Mouse (Mus musculus) embryonic facial prominence, embryonic 10.5 days (tissue): ENCODE data around the gene Ntrk2. TPM values are rescaled to one million over a fixed set of nuclear protein-coding genes. Genes with fewer than 3 reads are reported as not detected.
A peak's percentile ranks its signal among the peaks of the same experiment; 100 is the strongest.
"Not testable (repeated sequence)": the region's sequence is repeated elsewhere in the genome, so short reads cannot be mapped to it uniquely, and the experiment has no call there.

Experiments
- DNase-seq: peaks from one replicate; pipeline ENCODE4 v3.0.0-alpha.2; 2017; ENCODE audit warnings: low spot score
- H3K27ac ChIP-seq: fragments of 300-500 bp; sonication (generic); replicated peaks from 2 replicates; pipeline ENCODE4 v1.5.1; 2016; ENCODE audit warnings: mild to moderate bottlenecking
- H3K27me3 ChIP-seq: fragments of 300-500 bp; sonication (generic); replicated peaks from 2 replicates; pipeline ENCODE4 v1.6.1; 2016; ENCODE audit warnings: low read depth, mild to moderate bottlenecking; ENCODE audit not compliant: poor library complexity, severe bottlenecking
- H3K36me3 ChIP-seq: fragments of 300-500 bp; sonication (generic); replicated peaks from 2 replicates; pipeline ENCODE4 v1.6.1; 2016; ENCODE audit warnings: mild to moderate bottlenecking, moderate library complexity
- H3K4me1 ChIP-seq: fragments of 300-500 bp; sonication (generic); 2 replicates; pipeline ENCODE4 v1.6.1; 2016
- H3K4me3 ChIP-seq: fragments of 300-500 bp; sonication (generic); 2 replicates; pipeline ENCODE4 v1.5.1; 2016; ENCODE audit warnings: mild to moderate bottlenecking, moderate library complexity
- H3K9me3 ChIP-seq: fragments of 300-500 bp; sonication (generic); 2 replicates; pipeline ENCODE4 v1.6.1; 2016; ENCODE audit warnings: mild to moderate bottlenecking
- WGBS: fragments of 180-500 bp; shearing (Covaris S2); methylation state at CpG from one replicate; pipeline ENCODE4 v1.1.7; 2016; 5-methylcytosine and 5-hydroxymethylcytosine counted together
- polyA plus RNA-seq: library from polyadenylated mRNA; unstranded; fragments of >200 nt; fragmentation: Nextera tagmentation; extraction: Ambion mirVana; gene quantifications from 2 replicates; pipeline ENCODE4 v1.2.1, GENCODE M21; 2016

Ntrk2 gene
- polyA plus RNA-seq, 1 experiment from 2014 or later = 11.5 TPM

DNA sequence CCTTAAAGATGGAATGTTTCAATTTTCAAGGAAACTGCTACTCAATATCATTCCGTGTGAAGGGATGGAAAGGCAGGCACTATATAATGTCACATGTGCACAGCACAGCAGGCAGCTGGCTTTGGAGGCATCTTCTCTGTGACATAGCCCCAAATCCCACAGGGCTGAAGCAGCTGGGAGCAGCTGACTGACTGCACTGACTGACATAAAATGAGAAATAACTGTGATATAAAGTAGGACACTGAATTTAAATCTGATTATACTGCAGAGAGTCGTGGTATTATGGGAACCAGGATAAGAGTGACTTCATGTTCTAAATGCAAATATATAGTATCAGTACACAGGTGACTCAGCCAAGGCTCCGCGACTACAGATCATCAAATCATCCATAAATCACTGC, 282.6 kb downstream of the Ntrk2 start:
- Histone ChIP-seq H3K27me3 (peaks cover 34% of the 10 kb centered on the region), H3K4me1 (peaks cover 26% of the 10 kb centered on the region), H3K9me3 (no peaks in the 10 kb centered on the region), H3K36me3 (no peaks in the 10 kb centered on the region), H3K4me3 (no peak overlapping the region), H3K27ac (no peak overlapping the region)
- WGBS = 84% methylated on average over 4 of the region's 4 CpGs
- no peak for DNase-seq

DNA sequence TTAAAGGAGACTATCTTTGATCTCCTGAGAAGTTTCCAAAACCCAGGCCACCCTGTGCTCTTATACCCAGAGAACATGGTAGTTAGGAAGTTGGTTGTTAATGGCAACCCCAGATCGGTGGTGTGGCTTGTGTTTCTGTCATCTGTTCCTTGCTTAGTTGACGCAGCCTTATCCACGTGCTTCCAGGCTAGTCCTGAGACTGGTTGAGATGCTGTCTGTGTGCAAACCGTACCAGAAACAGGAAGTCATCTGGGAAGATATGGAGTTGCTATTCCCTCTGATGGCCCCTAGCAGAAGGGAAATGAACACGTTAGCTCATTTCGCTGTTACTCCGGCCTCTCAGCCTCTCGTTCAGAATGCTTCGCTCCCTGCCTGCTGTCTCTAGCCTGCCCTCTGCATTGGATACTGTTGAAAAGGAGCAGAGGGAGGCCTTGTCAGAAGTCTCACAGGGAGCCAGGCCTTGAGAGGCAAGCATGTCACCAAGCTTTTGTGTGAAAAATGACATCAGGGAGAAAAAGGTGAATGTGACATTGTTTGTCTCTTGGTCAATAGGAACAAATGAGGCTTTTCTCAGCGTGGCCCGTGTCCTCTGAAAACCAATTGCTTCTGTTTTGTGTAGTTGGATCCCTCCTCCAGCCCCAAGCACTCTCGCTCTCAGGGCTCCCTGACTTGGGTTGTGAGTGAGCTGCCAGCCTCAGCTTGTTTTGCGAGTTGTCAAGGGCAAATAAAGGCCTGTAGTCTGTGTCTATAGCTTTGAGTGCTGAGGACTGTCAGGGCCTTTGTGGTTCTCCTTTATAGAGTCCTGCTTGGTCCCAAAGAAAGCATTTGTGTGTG, 285.0 kb downstream of the Ntrk2 start:
- Histone ChIP-seq H3K27ac (peak overlapping the region; percentile 44; the same call in 1 of the 2 replicates), H3K27me3 (peaks cover 45% of the 10 kb centered on the region), H3K4me3 (no peak overlapping the region), H3K9me3 (no peaks in the 10 kb centered on the region), H3K4me1 (peaks cover 38% of the 10 kb centered on the region), H3K36me3 (no peaks in the 10 kb centered on the region)
- 43% methylated on average over 13 of the region's 13 CpGs for WGBS
- peak; percentile 36 for DNase-seq

DNA sequence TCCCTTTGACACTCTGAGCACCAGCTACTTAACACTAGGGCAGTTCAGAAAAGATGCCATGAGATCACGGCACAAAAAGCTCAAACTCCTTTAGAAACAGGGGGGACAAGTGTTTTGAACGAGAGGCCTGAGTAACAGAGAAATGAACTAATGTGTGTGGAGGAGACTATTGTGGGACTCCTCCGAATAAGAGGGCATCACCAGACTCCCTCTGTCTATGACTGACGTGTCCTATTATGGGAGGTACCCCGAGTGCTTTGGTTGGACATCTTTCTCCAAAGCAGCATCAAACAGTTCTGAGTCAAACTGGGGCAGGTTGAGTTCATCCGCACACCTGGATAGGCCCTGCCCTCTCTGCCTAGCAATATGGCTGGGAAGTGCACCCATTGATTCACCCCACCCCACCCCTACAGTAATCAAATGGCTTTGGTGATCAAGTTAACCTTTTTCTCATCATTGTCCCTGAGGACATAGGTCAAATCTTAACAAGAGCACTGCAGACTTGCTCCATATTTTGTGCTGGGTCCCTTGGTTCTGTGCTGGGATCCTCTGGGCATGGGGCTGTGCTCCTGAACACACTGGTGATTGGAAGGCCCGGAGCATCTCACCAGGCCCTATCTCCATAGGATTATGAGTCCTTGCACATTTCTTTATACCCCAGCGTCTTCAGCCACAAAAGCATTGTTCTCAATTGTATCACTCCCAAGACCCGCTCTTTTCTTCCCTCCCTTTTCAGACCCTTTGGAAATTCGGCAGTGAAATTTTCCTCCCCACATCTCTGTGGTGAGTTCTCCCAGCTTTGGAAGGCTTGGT, 285.9 kb downstream of the Ntrk2 start:
- Histone ChIP-seq H3K4me1 (peaks cover 38% of the 10 kb centered on the region), H3K4me3 (no peak overlapping the region), H3K27ac (peak overlapping the region; percentile 57), H3K9me3 (no peaks in the 10 kb centered on the region), H3K27me3 (peaks cover 36% of the 10 kb centered on the region), H3K36me3 (no peaks in the 10 kb centered on the region)
- DNase-seq = no peak
- 53% methylated on average over 10 of the region's 10 CpGs for WGBS

DNA sequence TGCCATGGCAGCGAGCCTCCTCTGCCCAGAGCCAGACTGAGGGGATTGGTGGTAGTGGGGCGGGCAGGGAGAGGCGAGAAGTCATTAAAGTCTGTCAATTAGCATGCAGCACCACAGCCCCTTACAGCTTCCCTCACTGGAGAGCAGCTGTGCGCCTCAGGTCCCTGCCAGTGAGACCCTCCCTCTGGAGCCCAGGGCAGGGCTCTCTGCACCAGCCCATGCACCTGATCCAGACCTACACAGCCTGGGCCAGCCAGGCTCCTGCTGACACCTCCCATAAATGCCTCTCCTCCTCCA, 286.4 kb downstream of the Ntrk2 start:
- DNase-seq = peak; percentile 62
- Histone ChIP-seq H3K4me3 (no peak overlapping the region), H3K27me3 (peaks cover 30% of the 10 kb centered on the region)

DNA sequence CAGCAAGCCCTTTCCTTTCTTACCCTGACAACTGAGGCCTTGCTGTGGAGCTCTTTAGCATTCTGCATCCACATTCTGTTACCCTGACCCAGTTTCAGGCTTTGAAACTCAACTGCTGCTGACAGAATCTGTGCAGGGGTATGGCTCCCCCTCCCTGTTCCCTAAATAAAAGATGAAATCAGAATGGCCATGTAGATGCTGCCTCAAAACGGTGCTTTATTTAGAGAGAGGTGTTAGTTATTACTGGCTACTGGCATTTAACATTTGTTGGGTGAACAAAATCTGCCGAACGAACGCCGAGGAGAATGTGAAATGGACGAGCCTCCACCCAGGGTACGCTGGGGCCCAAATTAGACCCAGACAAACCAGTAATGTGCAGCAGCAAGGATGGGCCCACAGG, 288.4 kb downstream of the Ntrk2 start:
- Histone ChIP-seq H3K4me3 (no peak overlapping the region), H3K4me1 (peaks cover 34% of the 10 kb centered on the region), H3K27me3 (peaks cover 32% of the 10 kb centered on the region), H3K9me3 (no peaks in the 10 kb centered on the region), H3K27ac (0 out of 2 replicates have a peak overlapping the region, but pooled peaks have one; percentile 40), H3K36me3 (no peaks in the 10 kb centered on the region)
- DNase-seq = no peak
- 93% methylated on average over 7 of the region's 7 CpGs for WGBS

More for the DNA sequence above, 286.4 kb downstream of the Ntrk2 start:
- H3K4me1 ChIP-seq = peaks cover 38% of the 10 kb centered on the region
- H3K9me3 ChIP-seq = no peaks in the 10 kb centered on the region
- H3K27ac ChIP-seq = peak overlapping the region; percentile 35
- H3K36me3 ChIP-seq = no peaks in the 10 kb centered on the region
- WGBS = 2% methylated on average over 4 of the region's 4 CpGs

DNA sequence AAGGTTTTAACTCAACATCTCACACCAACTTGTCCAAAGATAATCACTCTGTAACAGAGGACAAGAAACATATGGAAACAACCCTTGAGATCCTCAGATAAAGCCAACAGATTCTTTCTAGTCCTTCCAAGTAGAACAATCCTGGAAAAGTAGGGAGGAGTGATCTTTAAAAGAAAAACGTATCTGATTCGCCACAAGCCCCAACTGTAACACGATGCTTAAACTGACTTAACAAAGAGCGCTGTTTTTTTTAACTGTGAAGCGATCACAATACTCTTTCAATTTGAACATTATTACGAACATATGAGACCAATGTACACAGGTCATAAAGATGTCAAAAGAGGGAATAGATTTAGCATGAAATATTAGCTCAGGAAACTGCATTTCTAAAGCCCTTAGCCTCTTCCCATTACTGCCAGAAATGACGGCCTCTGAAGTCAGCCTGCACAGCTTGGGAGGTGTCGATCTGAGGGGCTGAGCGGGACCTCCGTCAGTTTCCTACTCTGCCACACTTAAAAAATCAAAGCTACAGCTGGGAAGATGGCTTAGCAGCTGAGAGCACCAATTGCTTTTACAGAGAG, 289.5 kb downstream of the Ntrk2 start:
- no peak overlapping the region for H3K27ac ChIP-seq
- peaks cover 34% of the 10 kb centered on the region for H3K4me1 ChIP-seq
- H3K4me3 ChIP-seq = no peak overlapping the region
- WGBS = 41% methylated on average over 10 of the region's 10 CpGs
- H3K27me3 ChIP-seq = peaks cover 25% of the 10 kb centered on the region
- H3K36me3 ChIP-seq = no peaks in the 10 kb centered on the region
- no peaks in the 10 kb centered on the region for H3K9me3 ChIP-seq
- DNase-seq = no peak

DNA sequence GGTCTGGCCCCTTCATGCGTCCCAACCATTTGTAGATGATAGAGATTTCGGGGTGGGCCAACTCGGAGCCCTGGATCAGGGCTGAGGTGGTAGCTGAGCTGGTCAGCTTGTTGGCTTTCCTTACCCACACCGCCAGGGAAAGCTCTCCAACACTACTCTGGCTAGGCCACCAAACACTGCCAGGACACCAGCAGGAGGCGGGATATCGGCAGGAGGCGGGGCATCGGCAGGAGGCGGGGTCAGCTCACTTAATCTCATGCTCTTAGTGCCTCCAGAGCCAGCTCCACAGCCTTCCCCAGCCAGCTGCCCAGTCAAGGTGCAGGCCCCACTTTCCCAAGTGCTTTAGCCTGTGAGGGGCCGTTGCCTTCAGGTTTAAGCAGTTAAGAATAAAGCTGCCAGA, 293.7 kb downstream of the Ntrk2 start:
- DNase-seq = no peak
- WGBS = 42% methylated on average over 10 of the region's 10 CpGs
- H3K36me3 ChIP-seq = no peaks in the 10 kb centered on the region

DNA sequence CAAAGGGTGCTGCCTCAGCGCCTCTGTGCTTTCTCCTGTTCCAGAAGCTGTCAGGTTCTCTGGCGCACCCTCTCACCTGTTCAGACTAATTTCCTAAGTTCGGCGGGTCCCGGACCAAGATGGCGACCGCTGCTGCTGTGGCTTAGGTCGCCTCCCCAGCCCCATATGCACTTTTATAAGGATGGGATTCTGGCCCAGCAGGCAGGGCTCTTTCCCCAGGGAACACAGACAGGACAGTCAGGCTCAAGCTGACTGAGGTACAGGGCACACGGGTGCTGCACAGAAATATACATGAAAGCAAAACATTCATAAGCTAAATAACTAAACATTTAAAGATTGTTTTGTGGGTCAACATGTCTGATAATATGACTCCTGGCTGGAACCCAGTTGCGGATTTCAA, 301.4 kb downstream of the Ntrk2 start:
- H3K4me3 ChIP-seq, H3K27ac ChIP-seq, H3K4me1 ChIP-seq, DNase-seq, H3K9me3 ChIP-seq, H3K27me3 ChIP-seq, H3K36me3 ChIP-seq: not testable (repeated sequence)
- WGBS = 89% methylated on average over 10 of the region's 10 CpGs

More for the DNA sequence above, 293.7 kb downstream of the Ntrk2 start:
- Histone ChIP-seq H3K27me3 (peaks cover 10% of the 10 kb centered on the region), H3K27ac (no peak overlapping the region), H3K9me3 (no peaks in the 10 kb centered on the region), H3K4me3 (no peak overlapping the region), H3K4me1 (peaks cover 11% of the 10 kb centered on the region; the same call in 1 of the 2 replicates)

DNA sequence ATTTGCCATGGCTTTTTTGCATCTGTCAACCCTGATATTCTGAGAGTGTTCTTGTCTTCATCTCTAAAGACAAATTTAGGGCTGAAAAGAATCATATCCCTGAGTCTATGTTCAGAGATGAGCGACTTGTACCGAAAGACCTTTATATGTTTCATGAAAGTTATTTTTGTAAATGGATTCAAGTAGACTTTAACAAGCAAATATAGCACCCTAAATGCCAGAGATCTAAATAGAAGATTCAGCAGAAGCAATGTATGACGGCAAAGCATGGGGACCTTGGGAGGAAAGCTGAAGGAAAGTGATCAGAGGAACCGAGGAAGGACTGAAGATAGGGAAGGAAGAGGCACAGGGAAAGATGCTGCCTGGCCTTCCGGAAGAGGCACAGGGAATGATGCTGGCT, 303.7 kb downstream of the Ntrk2 start:
- no peaks in the 10 kb centered on the region for H3K27me3 ChIP-seq
- no peak overlapping the region for H3K27ac ChIP-seq
- H3K36me3 ChIP-seq = no peaks in the 10 kb centered on the region
- WGBS = 91% methylated on average over 5 of the region's 5 CpGs
- no peak for DNase-seq
- no peaks in the 10 kb centered on the region for H3K4me1 ChIP-seq
- H3K4me3 ChIP-seq = no peak overlapping the region
- peaks cover 6% of the 10 kb centered on the region for H3K9me3 ChIP-seq

DNA sequence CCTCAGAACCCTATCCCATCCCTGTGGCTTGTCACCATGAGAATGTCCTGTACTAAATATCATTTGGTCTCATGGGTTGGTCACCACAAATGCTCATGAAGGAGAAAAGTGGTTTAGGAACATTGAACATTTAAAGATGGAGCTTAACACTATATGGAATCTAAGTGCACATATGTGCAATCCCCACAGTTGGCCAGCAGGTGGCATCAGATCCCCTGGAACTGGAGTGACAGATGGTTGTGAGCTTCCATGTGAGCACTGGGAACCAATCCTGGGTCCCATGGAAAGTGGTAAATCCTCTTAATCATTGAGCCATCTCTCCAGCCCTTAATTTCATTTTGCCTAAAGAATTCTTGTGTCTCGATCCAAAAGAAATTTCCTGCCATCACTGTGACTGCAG, 308.3 kb downstream of the Ntrk2 start:
- H3K36me3 ChIP-seq = no peaks in the 10 kb centered on the region
- WGBS = 98% methylated on average over 1 of the region's 1 CpGs
- no peak overlapping the region for H3K27ac ChIP-seq
- DNase-seq = no peak
- no peaks in the 10 kb centered on the region for H3K27me3 ChIP-seq
- H3K9me3 ChIP-seq = peaks cover 16% of the 10 kb centered on the region
- no peak overlapping the region for H3K4me3 ChIP-seq
- H3K4me1 ChIP-seq = peaks cover 4% of the 10 kb centered on the region; the same call in 1 of the 2 replicates

DNA sequence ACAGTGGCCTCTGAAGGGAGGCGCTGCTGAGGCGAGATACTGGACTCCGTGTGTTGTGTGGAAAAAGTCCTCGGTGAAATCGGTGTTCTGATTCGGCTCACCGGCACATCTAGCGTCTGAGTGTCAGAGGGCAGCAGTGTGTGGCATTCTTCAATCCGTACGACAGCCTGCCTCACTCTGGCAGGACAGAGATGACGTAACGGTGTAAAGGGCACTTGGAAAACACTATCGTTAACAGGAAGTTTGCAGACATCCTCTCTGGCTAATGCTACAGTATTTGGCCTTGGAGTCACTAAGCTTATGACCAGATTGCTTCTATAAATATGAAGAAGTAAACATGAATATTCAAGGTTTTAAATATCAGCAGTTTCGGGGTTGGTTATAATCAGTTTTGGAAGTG, 309.2 kb downstream of the Ntrk2 start:
- Histone ChIP-seq H3K27me3 (no peaks in the 10 kb centered on the region), H3K4me1 (peaks cover 5% of the 10 kb centered on the region; the same call in 1 of the 2 replicates), H3K36me3 (no peaks in the 10 kb centered on the region), H3K4me3 (no peak overlapping the region), H3K27ac (no peak overlapping the region), H3K9me3 (peaks cover 16% of the 10 kb centered on the region)
- WGBS = 96% methylated on average over 14 of the region's 14 CpGs
- no peak for DNase-seq

DNA sequence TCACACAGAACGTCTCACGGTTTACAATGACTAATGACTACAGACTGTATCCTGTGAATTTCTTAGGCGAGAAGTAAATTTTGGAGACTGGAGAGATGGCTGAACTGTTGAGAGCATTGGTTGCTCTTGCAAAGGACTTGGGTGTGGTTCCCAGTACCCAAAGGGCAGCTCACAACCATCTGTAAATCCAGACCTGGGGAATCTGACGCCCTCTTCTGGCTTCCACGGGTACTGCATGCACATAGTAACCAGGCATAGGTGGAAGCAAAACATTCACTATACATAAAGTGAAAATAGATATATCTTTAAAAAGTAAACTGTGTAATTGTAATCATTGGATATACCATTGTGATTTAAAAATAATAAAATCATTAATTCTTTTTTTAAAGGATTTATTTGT, 310.9 kb downstream of the Ntrk2 start:
- Histone ChIP-seq H3K4me1 (peaks cover 5% of the 10 kb centered on the region; the same call in 1 of the 2 replicates), H3K27ac (no peak overlapping the region), H3K4me3 (no peak overlapping the region), H3K27me3 (no peaks in the 10 kb centered on the region), H3K9me3 (peaks cover 16% of the 10 kb centered on the region), H3K36me3 (no peaks in the 10 kb centered on the region)
- no peak for DNase-seq
- 89% methylated on average over 5 of the region's 5 CpGs for WGBS
